Mouse (Mus musculus): ENCODE data around the gene Gm3252.
"Not testable (repeated sequence)": the region's sequence is repeated elsewhere in the genome, so short reads cannot be mapped to it uniquely, and the experiment has no call there.

Gm3252 gene

DNA sequence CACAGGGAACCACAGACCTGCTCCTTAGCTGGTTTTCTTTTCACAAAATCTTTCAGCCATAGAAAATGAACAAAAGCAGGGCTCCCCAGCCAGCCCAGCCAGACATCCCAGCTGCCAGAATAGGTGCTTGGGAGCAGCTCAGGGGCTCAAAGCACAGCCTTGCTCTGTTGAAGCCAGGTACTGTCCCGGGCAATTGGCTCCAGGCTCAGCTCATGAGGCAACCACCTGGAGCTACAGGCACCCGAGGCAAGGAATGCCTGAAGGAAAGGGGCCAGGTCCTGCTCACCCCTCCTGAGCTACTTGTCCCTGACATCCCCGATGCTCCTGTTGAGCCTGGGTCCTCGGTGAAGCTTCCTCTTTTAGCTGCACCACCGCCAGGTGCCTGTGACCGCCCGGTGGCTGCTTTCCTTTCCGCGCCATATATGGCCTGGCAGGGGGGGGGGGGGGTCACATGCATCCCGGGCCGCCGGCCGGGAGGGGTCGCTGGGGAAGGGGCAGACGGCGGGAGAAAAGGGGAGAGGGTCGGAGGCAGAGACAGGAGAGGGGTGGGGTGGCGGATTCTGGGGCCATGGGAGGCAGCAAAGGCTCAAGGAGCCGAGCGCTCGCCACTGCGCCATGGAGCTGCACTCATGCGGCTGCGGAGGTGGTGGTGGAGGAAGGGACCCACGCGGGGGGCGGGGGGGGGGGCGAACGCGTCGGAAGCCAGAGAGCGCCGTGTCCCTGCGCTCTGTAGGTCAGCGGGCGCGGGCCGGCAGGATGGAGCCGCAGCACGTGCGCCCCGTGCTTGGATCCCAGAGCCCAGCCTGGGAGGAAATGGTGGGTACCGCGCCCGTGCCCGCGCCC lies at the start of gene Gm3252:
TSS of gene Gm3252 (plus strand) at position 738 of the 843 bp plus-strand sequence.
- DNase-seq = not testable (repeated sequence)

DNA sequence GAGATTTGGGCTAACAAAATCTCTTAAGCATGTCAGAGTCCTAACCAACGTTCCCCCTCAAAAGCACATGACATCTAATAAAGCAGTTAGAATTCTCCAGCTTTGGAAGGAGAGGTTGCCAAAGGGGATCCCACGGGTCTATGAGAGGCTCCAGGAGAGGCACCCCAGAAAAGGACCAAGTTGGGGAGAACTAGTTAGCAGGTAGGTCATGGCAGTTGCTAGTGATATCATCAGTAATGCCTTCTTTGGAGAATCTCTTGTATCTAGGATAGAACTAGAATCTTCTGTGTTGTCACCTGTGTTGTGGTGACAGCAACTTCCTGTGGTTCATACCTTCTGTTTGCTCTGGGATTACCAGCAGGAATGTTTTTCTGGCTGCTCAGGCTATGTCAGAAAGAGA lies 17.6 kb upstream of the Gm3252 start, which contains the start of gene Gm7876:
TSS of gene Gm7876 (plus strand) at position 301 of the 400 bp plus-strand sequence.
- not testable (repeated sequence) for DNase-seq

DNA sequence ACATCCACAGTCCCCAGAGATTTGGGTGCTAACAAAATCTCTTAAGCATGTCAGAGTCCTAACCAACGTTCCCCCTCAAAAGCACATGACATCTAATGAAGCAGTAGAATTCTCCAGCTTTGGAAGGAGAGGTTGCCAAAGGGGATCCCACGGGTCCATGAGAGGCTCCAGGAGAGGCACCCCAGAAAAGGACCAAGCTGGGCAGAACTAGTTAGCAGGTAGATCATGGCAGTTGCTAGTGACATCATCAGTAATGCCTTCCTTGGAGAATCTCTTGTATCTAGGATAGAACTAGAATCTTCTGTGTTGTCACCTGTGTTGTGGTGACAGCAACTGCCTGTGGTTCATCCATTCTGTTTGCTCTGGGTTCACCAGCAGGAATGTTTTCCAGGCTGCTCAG lies 49.5 kb downstream of the Gm3252 start, which contains the start of gene Gm9602:
TSS of gene Gm9602 (plus strand) at position 301 of the 400 bp plus-strand sequence.
- DNase-seq = not testable (repeated sequence)

Data from cerebellum, adult 9-11 months (tissue).